Mouse (Mus musculus): Measurements from ENCODE around the gene Cep95. TPM values are rescaled to one million over a fixed set of nuclear protein-coding genes. Genes with fewer than 3 reads are reported as not detected.

The Cep95 gene
- polyA plus RNA-seq, 1 experiment from 2014 or later, result 15.1 TPM

DNA sequence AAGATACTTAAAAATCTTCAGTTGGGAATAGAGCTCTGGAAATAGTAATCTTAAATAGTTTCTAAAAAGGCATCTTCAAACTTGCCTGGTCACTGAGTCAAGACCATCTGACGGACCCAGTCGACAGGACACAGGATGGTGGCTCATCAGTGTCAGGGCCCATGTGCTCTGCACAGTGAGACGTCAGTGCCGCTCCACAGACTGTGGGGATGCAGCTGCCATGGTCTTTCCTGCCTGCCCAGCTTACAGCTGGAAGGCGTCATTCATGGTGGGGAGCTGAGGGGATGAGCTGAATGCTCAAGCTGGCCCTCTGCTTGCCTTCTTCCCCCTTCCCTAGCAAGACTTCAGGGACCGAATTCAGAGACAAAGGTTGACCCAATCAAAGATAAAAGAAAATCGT lies 27.3 kb downstream of the Cep95 start:
- Histone ChIP-seq H3K27ac (ENCODE audit: low read depth, low read length) (no peak overlapping the region), H3K27me3 (ENCODE audit: control insufficient read depth, insufficient read depth, low read length) (no peaks in the 10 kb centered on the region), H3K4me2 (ENCODE audit: low read depth, low read length) (no peak overlapping the region), H3K9me3 (ENCODE audit: control insufficient read depth, low read length) (no peaks in the 10 kb centered on the region), H3K36me3 (ENCODE audit: control insufficient read depth, insufficient read depth, low read length) (peaks cover 43% of the 10 kb centered on the region), H3K9ac (replicated peaks; ENCODE audit: low read depth, low read length) (no peak overlapping the region), H3K4me1 (ENCODE audit: control insufficient read depth, insufficient read depth, low read length) (0 out of 2 replicates have a peak, but pooled peaks cover 2% of the 10 kb centered on the region), H3K4me3 (ENCODE audit: low read depth, low read length) (no peak overlapping the region)
- WGBS, result 82% methylated on average over 7 of the region's 7 CpGs
- ATAC-seq (ENCODE audit: low read depth), result no peak

- H3K9ac ChIP-seq (replicated peaks; ENCODE audit: low read depth, low read length), result no peak overlapping the region
- H3K36me3 ChIP-seq (ENCODE audit: control insufficient read depth, insufficient read depth, low read length), result peaks cover 43% of the 10 kb centered on the region
- no peak overlapping the region for H3K27ac ChIP-seq (ENCODE audit: low read depth, low read length)
- no peaks in the 10 kb centered on the region for H3K27me3 ChIP-seq (ENCODE audit: control insufficient read depth, insufficient read depth, low read length)
- 90% methylated on average over 3 of the region's 3 CpGs for WGBS
- H3K9me3 ChIP-seq (ENCODE audit: control insufficient read depth, low read length), result no peaks in the 10 kb centered on the region
- ATAC-seq (ENCODE audit: low read depth), result no peak
- no peak overlapping the region for H3K4me3 ChIP-seq (ENCODE audit: low read depth, low read length)
- H3K4me2 ChIP-seq (ENCODE audit: low read depth, low read length), result no peak overlapping the region
- H3K4me1 ChIP-seq (ENCODE audit: control insufficient read depth, insufficient read depth, low read length), result 0 out of 2 replicates have a peak, but pooled peaks cover 2% of the 10 kb centered on the region
These were observed 28.1 kb downstream of the Cep95 start for GRCm38 (mm10) chr11:106817156-106817555.

GRCm38 (mm10) chr11:106817808-106818207 lies 28.8 kb downstream of the Cep95 start:
- Histone ChIP-seq H3K4me2 (ENCODE audit: low read depth, low read length) (no peak overlapping the region), H3K36me3 (ENCODE audit: control insufficient read depth, insufficient read depth, low read length) (peaks cover 37% of the 10 kb centered on the region), H3K9ac (replicated peaks; ENCODE audit: low read depth, low read length) (no peak overlapping the region), H3K9me3 (ENCODE audit: control insufficient read depth, low read length) (no peaks in the 10 kb centered on the region), H3K4me3 (ENCODE audit: low read depth, low read length) (no peak overlapping the region), H3K27ac (ENCODE audit: low read depth, low read length) (no peak overlapping the region; the same call in 1 of the 2 replicates), H3K27me3 (ENCODE audit: control insufficient read depth, insufficient read depth, low read length) (no peaks in the 10 kb centered on the region), H3K4me1 (ENCODE audit: control insufficient read depth, insufficient read depth, low read length) (0 out of 2 replicates have a peak, but pooled peaks cover 2% of the 10 kb centered on the region)
- no peak for ATAC-seq (ENCODE audit: low read depth)
- WGBS, result 77% methylated on average over 6 of the region's 6 CpGs

DNA sequence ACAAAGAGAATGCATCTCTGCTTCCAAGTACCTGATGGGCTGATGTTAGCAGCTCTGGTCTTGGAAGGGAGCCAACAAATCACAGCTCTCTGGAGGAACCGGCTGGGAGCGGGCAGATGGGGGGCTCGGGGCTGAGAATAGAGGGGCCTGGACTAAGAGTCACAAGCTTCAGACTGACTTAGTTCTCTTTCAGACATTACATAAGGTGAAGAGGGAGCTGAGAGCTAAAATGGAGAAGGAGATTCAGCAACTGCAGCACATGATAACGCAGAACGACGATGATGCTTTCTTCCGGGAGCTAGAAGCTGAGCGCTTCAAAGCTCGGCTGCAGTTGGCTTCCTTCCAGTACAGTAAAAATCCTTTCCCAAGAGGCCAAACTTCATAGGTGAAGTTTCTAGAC lies 29.3 kb downstream of the Cep95 start:
- 44% methylated on average over 9 of the region's 9 CpGs for WGBS
- no peaks in the 10 kb centered on the region for H3K9me3 ChIP-seq (ENCODE audit: control insufficient read depth, low read length)
- no peak overlapping the region for H3K4me3 ChIP-seq (ENCODE audit: low read depth, low read length)
- peak; percentile 44; the same call in 1 of the 2 replicates for ATAC-seq (ENCODE audit: low read depth)
- H3K4me1 ChIP-seq (ENCODE audit: control insufficient read depth, insufficient read depth, low read length), result 0 out of 2 replicates have a peak, but pooled peaks cover 2% of the 10 kb centered on the region
- no peak overlapping the region for H3K27ac ChIP-seq (ENCODE audit: low read depth, low read length)
- no peak overlapping the region for H3K4me2 ChIP-seq (ENCODE audit: low read depth, low read length)
- H3K27me3 ChIP-seq (ENCODE audit: control insufficient read depth, insufficient read depth, low read length), result no peaks in the 10 kb centered on the region
- H3K36me3 ChIP-seq (ENCODE audit: control insufficient read depth, insufficient read depth, low read length), result peaks cover 35% of the 10 kb centered on the region
- no peak overlapping the region for H3K9ac ChIP-seq (replicated peaks; ENCODE audit: low read depth, low read length)

GRCm38 (mm10) chr11:106819595-106819994 lies 30.5 kb downstream of the Cep95 start:
- WGBS, result 89% methylated on average over 9 of the region's 9 CpGs
- H3K27ac ChIP-seq (ENCODE audit: low read depth, low read length), result no peak overlapping the region
- no peak overlapping the region for H3K4me2 ChIP-seq (ENCODE audit: low read depth, low read length)
- no peaks in the 10 kb centered on the region for H3K9me3 ChIP-seq (ENCODE audit: control insufficient read depth, low read length)
- no peak for ATAC-seq (ENCODE audit: low read depth)
- no peak overlapping the region for H3K9ac ChIP-seq (replicated peaks; ENCODE audit: low read depth, low read length)
- H3K4me1 ChIP-seq (ENCODE audit: control insufficient read depth, insufficient read depth, low read length), result 0 out of 2 replicates have a peak, but pooled peaks cover 2% of the 10 kb centered on the region
- H3K36me3 ChIP-seq (ENCODE audit: control insufficient read depth, insufficient read depth, low read length), result peaks cover 36% of the 10 kb centered on the region
- H3K4me3 ChIP-seq (ENCODE audit: low read depth, low read length), result no peak overlapping the region
- no peaks in the 10 kb centered on the region for H3K27me3 ChIP-seq (ENCODE audit: control insufficient read depth, insufficient read depth, low read length)

DNA sequence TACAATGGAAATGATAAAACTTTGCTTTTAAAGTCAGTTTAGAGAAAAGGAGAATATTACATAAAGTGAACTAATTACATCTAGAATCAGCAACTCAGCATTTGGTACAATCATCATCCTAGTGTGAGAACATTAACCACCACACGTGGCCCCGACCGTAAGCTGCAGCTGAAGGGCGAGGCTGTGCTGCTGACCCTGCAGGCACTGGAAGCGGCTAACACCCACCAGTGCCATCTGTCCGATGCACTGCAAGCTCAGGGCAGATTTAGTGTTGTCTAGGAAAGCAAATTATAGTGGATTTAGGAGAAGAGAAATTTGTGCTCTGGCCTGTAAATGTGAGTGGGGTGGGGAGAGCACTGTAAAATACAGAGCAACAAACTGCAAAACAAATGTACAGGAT lies 31.2 kb downstream of the Cep95 start:
- Histone ChIP-seq H3K4me1 (ENCODE audit: control insufficient read depth, insufficient read depth, low read length) (0 out of 2 replicates have a peak, but pooled peaks cover 2% of the 10 kb centered on the region), H3K9me3 (ENCODE audit: control insufficient read depth, low read length) (no peaks in the 10 kb centered on the region), H3K4me3 (ENCODE audit: low read depth, low read length) (no peak overlapping the region), H3K4me2 (ENCODE audit: low read depth, low read length) (no peak overlapping the region), H3K9ac (replicated peaks; ENCODE audit: low read depth, low read length) (no peak overlapping the region), H3K27ac (ENCODE audit: low read depth, low read length) (no peak overlapping the region), H3K27me3 (ENCODE audit: control insufficient read depth, insufficient read depth, low read length) (no peaks in the 10 kb centered on the region), H3K36me3 (ENCODE audit: control insufficient read depth, insufficient read depth, low read length) (peaks cover 37% of the 10 kb centered on the region)
- ATAC-seq (ENCODE audit: low read depth), result no peak
- 62% methylated on average over 6 of the region's 6 CpGs for WGBS

GRCm38 (mm10) chr11:106820972-106821371 lies 31.9 kb downstream of the Cep95 start:
- ATAC-seq (ENCODE audit: low read depth), result no peak
- WGBS, result 62% methylated on average over 4 of the region's 4 CpGs
- no peak overlapping the region; the same call in 1 of the 2 replicates for H3K27ac ChIP-seq (ENCODE audit: low read depth, low read length)
- H3K4me1 ChIP-seq (ENCODE audit: control insufficient read depth, insufficient read depth, low read length), result 0 out of 2 replicates have a peak, but pooled peaks cover 2% of the 10 kb centered on the region
- H3K4me2 ChIP-seq (ENCODE audit: low read depth, low read length), result no peak overlapping the region
- no peaks in the 10 kb centered on the region for H3K27me3 ChIP-seq (ENCODE audit: control insufficient read depth, insufficient read depth, low read length)
- H3K9me3 ChIP-seq (ENCODE audit: control insufficient read depth, low read length), result no peaks in the 10 kb centered on the region
- H3K36me3 ChIP-seq (ENCODE audit: control insufficient read depth, insufficient read depth, low read length), result peaks cover 30% of the 10 kb centered on the region; the same call in 1 of the 2 replicates
- H3K9ac ChIP-seq (replicated peaks; ENCODE audit: low read depth, low read length), result no peak overlapping the region
- no peak overlapping the region for H3K4me3 ChIP-seq (ENCODE audit: low read depth, low read length)

DNA sequence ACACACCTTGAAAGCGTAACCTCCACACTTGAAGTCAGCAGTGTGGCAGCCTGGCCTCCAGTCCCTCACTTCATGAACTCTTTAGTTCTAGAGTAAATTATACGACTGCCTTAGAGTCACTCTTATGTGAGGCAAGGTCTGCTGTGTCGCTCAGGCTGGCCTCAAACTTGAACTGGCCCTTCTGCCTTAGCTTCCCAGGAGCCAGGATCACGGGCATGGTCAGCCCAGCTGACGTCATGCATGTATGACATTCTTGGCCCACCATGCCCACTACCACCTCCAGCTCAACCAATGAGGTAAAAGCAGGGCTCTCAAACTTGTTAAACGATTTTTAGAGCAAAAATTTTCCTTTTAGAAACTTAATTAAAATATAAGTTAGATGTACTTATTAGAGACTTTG lies 32.3 kb downstream of the Cep95 start:
- no peaks in the 10 kb centered on the region for H3K9me3 ChIP-seq (ENCODE audit: control insufficient read depth, low read length)
- peak overlapping the region; percentile 2; the same call in 1 of the 2 replicates for H3K27ac ChIP-seq (ENCODE audit: low read depth, low read length)
- peaks cover 26% of the 10 kb centered on the region; the same call in 1 of the 2 replicates for H3K36me3 ChIP-seq (ENCODE audit: control insufficient read depth, insufficient read depth, low read length)
- no peak overlapping the region for H3K9ac ChIP-seq (replicated peaks; ENCODE audit: low read depth, low read length)
- ATAC-seq (ENCODE audit: low read depth), result no peak
- H3K4me2 ChIP-seq (ENCODE audit: low read depth, low read length), result no peak overlapping the region
- no peaks in the 10 kb centered on the region for H3K27me3 ChIP-seq (ENCODE audit: control insufficient read depth, insufficient read depth, low read length)
- 86% methylated on average over 6 of the region's 6 CpGs for WGBS
- 0 out of 2 replicates have a peak, but pooled peaks cover 2% of the 10 kb centered on the region for H3K4me1 ChIP-seq (ENCODE audit: control insufficient read depth, insufficient read depth, low read length)
- no peak overlapping the region for H3K4me3 ChIP-seq (ENCODE audit: low read depth, low read length)

DNA sequence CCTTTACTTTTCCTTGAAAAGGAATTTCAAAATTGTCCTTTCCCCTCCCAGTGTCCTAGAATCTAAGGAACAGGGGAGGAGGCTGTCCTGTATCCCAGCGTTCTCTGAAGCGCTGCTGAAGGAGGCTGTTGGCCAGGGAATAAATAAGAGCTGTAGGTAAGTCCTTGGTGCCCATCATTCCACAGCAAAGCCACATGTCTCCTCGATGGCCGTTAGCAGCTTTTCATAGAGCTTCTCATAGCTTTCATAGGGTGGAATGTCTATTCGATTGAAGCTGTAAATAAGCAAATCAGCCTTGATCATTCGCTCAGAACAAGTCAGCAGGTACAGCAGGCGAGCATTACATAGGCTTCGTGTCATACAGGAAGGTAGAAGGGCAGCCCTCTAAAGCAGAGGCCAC lies 33.4 kb downstream of the Cep95 start:
- 94% methylated on average over 8 of the region's 8 CpGs for WGBS
- Histone ChIP-seq H3K9ac (replicated peaks; ENCODE audit: low read depth, low read length) (no peak overlapping the region), H3K27ac (ENCODE audit: low read depth, low read length) (no peak overlapping the region), H3K4me3 (ENCODE audit: low read depth, low read length) (no peak overlapping the region), H3K27me3 (ENCODE audit: control insufficient read depth, insufficient read depth, low read length) (no peaks in the 10 kb centered on the region), H3K36me3 (ENCODE audit: control insufficient read depth, insufficient read depth, low read length) (peaks cover 18% of the 10 kb centered on the region; the same call in 1 of the 2 replicates), H3K4me1 (ENCODE audit: control insufficient read depth, insufficient read depth, low read length) (0 out of 2 replicates have a peak, but pooled peaks cover 2% of the 10 kb centered on the region), H3K9me3 (ENCODE audit: control insufficient read depth, low read length) (no peaks in the 10 kb centered on the region), H3K4me2 (ENCODE audit: low read depth, low read length) (no peak overlapping the region)
- no peak for ATAC-seq (ENCODE audit: low read depth)
